Mouse (Mus musculus): ENCODE measurements around the gene Gria1.

DNA sequence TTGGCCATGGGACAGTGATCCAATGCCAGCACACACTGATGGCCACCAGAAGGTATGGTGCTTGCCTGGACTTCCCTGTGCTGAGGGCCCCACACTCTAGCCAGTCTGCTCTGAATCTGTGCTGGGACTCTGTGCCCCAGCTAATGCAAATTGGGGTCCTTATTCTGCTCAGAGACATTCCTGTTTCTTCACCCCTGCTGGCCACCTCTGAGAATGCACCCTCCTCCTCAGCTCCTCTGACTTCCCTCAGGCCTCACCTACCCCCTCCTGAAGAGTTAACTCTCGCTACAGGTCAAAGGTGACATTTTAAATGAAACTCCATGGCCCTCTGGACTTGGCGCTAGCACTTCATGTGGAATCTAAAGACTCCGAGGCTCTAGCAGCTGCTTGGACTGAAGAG, 165.4 kb downstream of the Gria1 start:
- no peak for TF ChIP-seq CHD2 (IDR thresholded peaks at IDR 0.05; ENCODE audit: low read depth, low read length)
- no peak for TF ChIP-seq ZNF384 (IDR thresholded peaks at IDR 0.05; ENCODE audit: low read depth, low read length)

Measured in ES-E14 (cell line).